Mouse (Mus musculus): ENCODE measurements at regions not wholly inside any gene's neighbourhood (a gene's known extent, or its start where the extent isn't known, plus 50 kb on each side); places are given as distances from the start of the nearest gene placed in this dataset.

DNA sequence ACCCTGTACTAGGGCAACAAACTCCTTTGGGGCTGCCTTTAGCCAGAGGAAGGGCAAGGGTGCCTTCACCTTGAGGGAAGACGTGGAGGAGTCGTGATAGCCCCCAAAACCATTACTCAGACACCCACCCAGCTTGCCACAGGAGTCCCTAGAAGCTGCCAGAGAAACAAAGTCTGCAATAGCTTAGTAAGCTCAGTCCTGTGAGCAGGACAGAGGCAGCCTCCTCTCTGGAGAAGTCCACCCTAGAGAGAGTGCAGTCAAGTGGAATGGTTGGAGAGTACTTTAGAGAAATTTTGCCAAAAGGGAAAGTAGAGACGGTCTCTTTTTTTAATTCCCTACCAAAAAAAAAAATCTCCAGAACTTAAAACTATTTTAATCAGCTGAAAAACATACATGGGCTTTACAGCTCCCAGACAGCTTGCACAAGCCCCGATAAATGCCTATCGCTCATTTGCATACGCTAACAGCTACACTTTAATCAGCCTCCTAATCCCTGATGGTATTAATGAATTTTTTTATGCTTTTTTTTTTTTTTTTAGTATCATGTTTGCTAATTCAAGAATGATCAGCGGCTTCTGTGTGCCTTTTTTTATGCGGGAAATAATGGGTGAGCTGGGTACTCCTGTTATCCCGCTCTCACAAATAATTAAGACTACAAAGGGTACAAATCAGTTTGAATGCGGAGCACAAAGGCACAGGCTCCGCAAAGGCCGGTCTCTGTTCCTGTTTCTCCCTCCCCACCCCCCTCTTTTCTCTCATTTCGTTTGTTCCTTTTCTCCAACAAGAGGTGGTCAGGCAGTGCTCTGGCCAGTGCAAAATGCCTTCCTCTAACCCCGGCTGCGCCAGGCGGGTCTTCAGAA lies 219.8 kb downstream of the Il20rb start:
- intact Hi-C loops (cut with DNase I), result no loop called here
- DNase-seq, result no peak

DNA sequence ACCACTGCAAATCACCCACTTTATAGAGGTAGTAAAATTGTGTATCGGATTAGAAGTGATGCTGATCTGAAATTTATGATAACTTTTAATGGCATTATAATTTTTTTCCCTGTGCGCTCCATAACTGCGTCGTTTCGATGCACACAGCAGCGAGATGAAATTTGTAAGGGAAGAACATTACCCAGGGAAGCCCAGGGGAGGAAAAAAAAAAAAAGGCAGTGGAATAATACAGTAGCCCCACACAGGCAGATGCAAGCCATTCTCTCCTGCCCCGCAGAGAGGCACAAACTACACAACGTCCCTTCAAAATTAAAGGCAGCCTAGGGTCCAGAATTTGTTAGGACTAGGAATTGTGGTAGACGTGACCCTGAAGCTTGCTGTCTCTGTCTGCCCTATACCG lies 234.2 kb downstream of the Il20rb start:
- intact Hi-C loops (cut with DNase I), result no loop called here
- no peak for DNase-seq

All from left cerebral cortex, postnatal 4 days (tissue).